Mouse (Mus musculus) heart, postnatal 0 days (tissue): ENCODE data around the gene Pigk. TPM values are rescaled to one million over a fixed set of nuclear protein-coding genes. Genes with fewer than 3 reads are reported as not detected.

ENCODE experiments used
- ATAC-seq: fragments of 200-750 bp; cut with Nextera tagmentation; 2 replicates; pipeline ENCODE4 v1.8.0; 2017; ENCODE audit warnings: low read depth, moderate number of reproducible peaks, moderate library complexity; ENCODE audit not compliant: insufficient read depth
- DNase-seq: peaks from one replicate; pipeline ENCODE4 v3.0.0-alpha.2; 2016; ENCODE audit warnings: low spot score
- H3K27ac ChIP-seq: fragments of 300-500 bp; sonication (generic); 2 replicates; pipeline ENCODE4 v1.5.1; 2014; ENCODE audit warnings: low read depth, mild to moderate bottlenecking
- H3K27me3 ChIP-seq: fragments of 300-500 bp; sonication (generic); 2 replicates; pipeline ENCODE4 v1.6.1; 2014; ENCODE audit warnings: low read length, mixed read lengths; ENCODE audit not compliant: control insufficient read depth, insufficient read depth
- H3K36me3 ChIP-seq: fragments of 300-500 bp; sonication (generic); replicated peaks from 2 replicates; pipeline ENCODE4 v1.6.1; 2014; ENCODE audit warnings: low read length, mixed read lengths; ENCODE audit not compliant: control insufficient read depth, insufficient read depth
- H3K4me1 ChIP-seq: fragments of 300-500 bp; sonication (generic); 2 replicates; pipeline ENCODE4 v1.6.1; 2014; ENCODE audit warnings: antibody characterized with exemption; ENCODE audit not compliant: control insufficient read depth, insufficient read depth
- H3K4me2 ChIP-seq: fragments of 300-500 bp; sonication (generic); 2 replicates; pipeline ENCODE4 v1.6.1; 2014; ENCODE audit warnings: low read depth, mild to moderate bottlenecking, low read length, moderate library complexity
- H3K4me3 ChIP-seq: fragments of 300-500 bp; sonication (generic); 2 replicates; pipeline ENCODE4 v1.5.1; 2014; ENCODE audit warnings: low read depth, low read length
- H3K9ac ChIP-seq: fragments of 300-500 bp; sonication (generic); replicated peaks from 2 replicates; pipeline ENCODE4 v1.6.1; 2014; ENCODE audit warnings: low read depth, low read length, mixed read lengths
- H3K9me3 ChIP-seq: fragments of 300-500 bp; sonication (generic); replicated peaks from 2 replicates; pipeline ENCODE4 v1.6.1; 2016; ENCODE audit warnings: low read length; ENCODE audit not compliant: control insufficient read depth
- CTCF ChIP-seq: IDR thresholded peaks from 2 replicates; pipeline ENCODE4 v1.5.1; 2016; ENCODE audit warnings: antibody characterized with exemption, control low read depth, low read depth
- EP300 ChIP-seq: IDR thresholded peaks from 2 replicates; pipeline ENCODE4 v1.6.1; 2016; ENCODE audit warnings: antibody characterized with exemption, low read depth
- WGBS: fragments of 180-500 bp; shearing (Covaris S2); extraction: QIAGEN DNeasy Blood & Tissue Kit; methylation state at CpG from one replicate; pipeline ENCODE4 v1.1.7; 2014; 5-methylcytosine and 5-hydroxymethylcytosine counted together
- polyA plus RNA-seq: library from polyadenylated mRNA; unstranded; fragments of >200 nt; fragmentation: Nextera tagmentation; extraction: Ambion mirVana; gene quantifications from 2 replicates; pipeline ENCODE4 v1.2.1, GENCODE M21; 2015
- total RNA-seq: library from RNA; depleted of rRNA; stranded (reverse); fragments of >200 nt; gene quantifications from 2 replicates; pipeline ENCODE4 v1.2.3, GENCODE M21; 2014; ENCODE audit warnings: low replicate concordance

The Pigk gene
- total and polyA plus RNA-seq, 2 experiments from 2014 or later = 17.8 to 28.4 TPM

DNA sequence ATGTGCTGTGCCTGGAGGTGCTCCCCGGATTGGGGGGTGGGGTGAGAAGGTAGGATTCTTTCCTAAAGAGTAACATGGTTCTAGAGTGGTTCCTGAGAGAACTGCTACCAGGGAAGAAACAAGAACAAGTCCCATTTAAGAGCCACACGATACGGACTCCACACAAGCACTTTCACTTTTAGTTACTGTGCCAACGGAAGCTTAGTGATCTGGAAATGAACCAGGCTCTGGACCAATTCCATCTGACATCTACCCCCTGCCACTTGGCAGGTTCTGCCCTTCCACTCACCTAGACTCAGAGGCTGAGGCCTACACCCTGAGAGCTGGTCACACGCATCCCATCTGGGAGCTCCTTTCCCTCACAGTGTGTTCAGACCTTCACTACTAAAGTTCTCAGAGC, 78.7 kb downstream of the Pigk start:
- no peak overlapping the region for H3K27ac ChIP-seq
- H3K4me2 ChIP-seq = no peak overlapping the region
- no peak for ATAC-seq
- H3K27me3 ChIP-seq = no peaks in the 10 kb centered on the region
- DNase-seq = no peak
- TF ChIP-seq CTCF (no peak), EP300 (no peak)
- peaks cover 28% of the 10 kb centered on the region for H3K36me3 ChIP-seq
- H3K4me3 ChIP-seq = no peak overlapping the region
- WGBS = 77% methylated on average over 5 of the region's 5 CpGs
- H3K4me1 ChIP-seq = no peaks in the 10 kb centered on the region
- H3K9me3 ChIP-seq = 0 out of 2 replicates have a peak, but pooled peaks cover 3% of the 10 kb centered on the region
- no peak overlapping the region for H3K9ac ChIP-seq

DNA sequence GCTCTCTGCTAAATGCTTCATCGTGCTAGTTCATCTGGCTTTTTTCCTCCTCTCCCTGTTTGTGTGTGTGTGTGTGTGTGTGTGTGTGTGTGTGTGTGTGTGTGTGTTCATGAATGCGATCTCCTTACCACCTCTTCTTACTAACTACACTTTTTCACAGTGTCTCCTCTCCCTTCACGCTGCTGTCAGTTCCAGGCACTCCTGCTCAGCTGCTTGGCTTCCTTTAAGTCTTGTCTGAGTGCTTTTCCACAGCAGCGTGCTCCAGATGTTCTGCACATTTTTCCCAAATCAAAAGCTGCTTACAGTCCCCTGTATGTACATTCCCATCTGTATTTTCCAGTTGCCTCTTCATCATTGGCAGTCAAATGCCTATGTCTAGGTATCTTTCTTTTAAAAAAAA, 79.1 kb downstream of the Pigk start:
- H3K4me1 ChIP-seq = no peaks in the 10 kb centered on the region
- no peak overlapping the region for H3K27ac ChIP-seq
- no peak overlapping the region for H3K9ac ChIP-seq
- ATAC-seq = no peak
- TF ChIP-seq CTCF (no peak), EP300 (no peak)
- H3K9me3 ChIP-seq = 0 out of 2 replicates have a peak, but pooled peaks cover 3% of the 10 kb centered on the region
- no peak overlapping the region for H3K4me2 ChIP-seq
- WGBS = 87% methylated on average over 4 of the region's 4 CpGs
- H3K36me3 ChIP-seq = peaks cover 23% of the 10 kb centered on the region
- H3K27me3 ChIP-seq = no peaks in the 10 kb centered on the region
- H3K4me3 ChIP-seq = no peak overlapping the region
- DNase-seq = no peak

DNA sequence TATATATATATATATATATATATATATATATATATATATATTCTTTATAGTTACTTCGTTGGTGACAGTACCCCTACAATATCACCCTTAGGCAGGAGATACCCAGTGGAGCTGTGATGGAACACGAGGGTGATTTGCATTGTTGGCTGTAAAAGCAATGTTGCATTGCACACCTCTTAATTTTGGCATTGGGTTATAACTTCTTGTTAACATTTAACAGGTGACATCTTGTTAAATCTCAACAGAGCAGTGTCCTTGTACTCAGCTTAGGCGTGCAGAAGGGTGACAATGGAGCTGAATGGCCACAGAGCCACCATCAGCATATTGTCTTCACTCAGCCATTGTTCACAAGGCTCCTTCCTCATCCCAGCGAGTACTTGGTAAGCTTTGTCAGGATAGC, 82.3 kb downstream of the Pigk start:
- Histone ChIP-seq H3K4me2 (no peak overlapping the region), H3K9ac (no peak overlapping the region), H3K36me3 (0 out of 2 replicates have a peak, but pooled peaks cover 7% of the 10 kb centered on the region), H3K27me3 (no peaks in the 10 kb centered on the region), H3K9me3 (0 out of 2 replicates have a peak, but pooled peaks cover 3% of the 10 kb centered on the region), H3K27ac (no peak overlapping the region), H3K4me1 (no peaks in the 10 kb centered on the region), H3K4me3 (no peak overlapping the region)
- whole genome bisulfite sequencing = 85% methylated on average over 4 of the region's 4 CpGs
- no peak for DNase-seq
- TF ChIP-seq CTCF = no peak
- no peak for TF ChIP-seq EP300
- no peak for ATAC-seq

DNA sequence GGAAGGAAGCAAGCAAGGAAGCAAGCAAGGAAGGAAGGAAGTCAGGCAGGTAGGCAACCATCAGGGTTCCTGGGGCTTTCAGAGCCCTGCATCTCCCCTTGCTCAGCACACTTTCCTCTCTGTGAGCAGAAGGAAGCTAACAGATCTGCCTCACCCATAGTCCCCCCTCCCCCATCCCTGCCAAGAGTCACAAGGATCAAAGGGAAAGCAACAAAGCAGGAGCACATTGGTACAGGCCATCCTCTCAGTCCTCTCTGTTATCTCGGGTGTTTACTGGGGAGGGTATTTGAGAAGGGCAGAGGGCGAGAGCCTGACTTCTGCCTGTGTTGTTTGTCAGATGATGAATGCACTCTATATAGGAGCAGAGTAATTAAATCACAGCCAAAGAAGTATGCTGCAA, 83.5 kb downstream of the Pigk start:
- no peak for ATAC-seq
- no peak overlapping the region for H3K9ac ChIP-seq

DNA sequence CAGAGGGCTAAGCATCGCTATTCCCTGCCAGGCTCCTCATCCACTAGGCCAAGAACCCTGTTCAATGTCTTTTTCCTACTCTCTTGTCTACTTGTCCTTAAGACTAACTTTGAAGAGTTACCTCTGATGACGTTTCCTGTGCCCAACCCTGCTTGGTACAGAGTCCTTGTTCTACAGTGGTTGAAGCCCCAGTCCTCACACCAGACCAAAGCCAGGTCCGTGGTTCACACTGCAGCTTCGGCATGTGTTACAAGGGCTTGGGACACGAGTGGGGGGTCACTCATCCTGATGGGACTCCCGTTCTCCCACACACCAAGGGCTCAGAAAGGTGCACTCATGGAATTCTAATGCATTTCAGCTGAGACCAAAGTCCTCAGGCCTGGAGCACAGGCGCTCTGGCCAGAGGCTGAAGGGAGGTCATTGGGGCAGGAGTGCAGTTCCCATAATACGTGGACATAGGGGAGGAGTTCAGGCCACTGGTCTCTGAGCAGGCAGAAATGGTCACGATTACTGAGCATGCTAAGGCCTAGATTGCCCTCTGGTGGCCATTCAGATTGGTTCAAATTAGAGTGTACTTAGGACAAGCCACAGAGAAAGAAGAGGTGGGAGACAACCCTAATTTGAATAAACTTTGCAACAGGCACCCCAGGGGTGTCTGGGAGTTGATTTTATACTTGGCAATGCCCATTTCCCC, 86.0 kb downstream of the Pigk start:
- Histone ChIP-seq H3K9me3 (no peaks in the 10 kb centered on the region), H3K36me3 (no peaks in the 10 kb centered on the region), H3K27me3 (no peaks in the 10 kb centered on the region), H3K4me3 (no peak overlapping the region), H3K27ac (no peak overlapping the region), H3K4me2 (no peak overlapping the region), H3K4me1 (no peaks in the 10 kb centered on the region), H3K9ac (no peak overlapping the region)
- 76% methylated on average over 9 of the region's 9 CpGs for WGBS
- DNase-seq = no peak
- ATAC-seq = no peak
- TF ChIP-seq CTCF (peak; percentile 41), EP300 (no peak)

More for the DNA sequence above, 83.5 kb downstream of the Pigk start:
- Histone ChIP-seq H3K27ac (no peak overlapping the region), H3K36me3 (no peaks in the 10 kb centered on the region), H3K4me1 (no peaks in the 10 kb centered on the region), H3K4me2 (no peak overlapping the region), H3K4me3 (no peak overlapping the region), H3K9me3 (0 out of 2 replicates have a peak, but pooled peaks cover 3% of the 10 kb centered on the region), H3K27me3 (no peaks in the 10 kb centered on the region)
- TF ChIP-seq EP300 (no peak), CTCF (no peak)
- DNase-seq = no peak
- WGBS = 28% methylated on average over 2 of the region's 2 CpGs

DNA sequence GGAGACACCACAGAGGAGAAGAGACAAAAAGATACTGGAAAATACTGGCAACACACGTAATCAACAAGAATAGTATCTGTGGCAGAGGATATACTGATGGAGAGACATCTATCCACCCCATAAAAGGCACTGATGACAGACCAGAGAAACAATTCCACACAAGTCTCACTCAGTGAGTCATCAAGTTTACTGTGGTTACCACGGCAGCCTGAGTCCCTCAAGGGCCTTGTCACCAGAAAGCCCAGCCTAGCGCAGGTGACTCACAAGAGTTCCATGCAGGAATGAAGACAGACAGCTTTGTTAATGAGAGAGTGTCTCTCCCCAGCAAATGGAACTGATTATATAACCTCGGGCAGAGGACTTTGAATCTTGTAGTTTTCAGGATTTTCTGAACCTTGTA, 100.0 kb downstream of the Pigk start:
- Histone ChIP-seq H3K4me3 (no peak overlapping the region), H3K4me1 (no peaks in the 10 kb centered on the region), H3K36me3 (no peaks in the 10 kb centered on the region), H3K4me2 (no peak overlapping the region), H3K9me3 (no peaks in the 10 kb centered on the region), H3K9ac (no peak overlapping the region), H3K27me3 (no peaks in the 10 kb centered on the region), H3K27ac (no peak overlapping the region)
- DNase-seq (no peak), ATAC-seq (no peak)
- no peak for TF ChIP-seq CTCF
- no peak for TF ChIP-seq EP300
- WGBS = 37% methylated on average over 4 of the region's 4 CpGs
